Mouse (Mus musculus): ENCODE results near the gene A3galt2. TPM values are rescaled to one million over a fixed set of nuclear protein-coding genes. Genes with fewer than 3 reads are reported as not detected.
A peak's percentile ranks its signal among the peaks of the same experiment; 100 is the strongest.

Gene A3galt2
- 0.16 and 0.35 TPM in 2 replicates for polyA plus RNA-seq (2014; fragmentation: Nextera tagmentation; extraction: Ambion mirVana)

DNA sequence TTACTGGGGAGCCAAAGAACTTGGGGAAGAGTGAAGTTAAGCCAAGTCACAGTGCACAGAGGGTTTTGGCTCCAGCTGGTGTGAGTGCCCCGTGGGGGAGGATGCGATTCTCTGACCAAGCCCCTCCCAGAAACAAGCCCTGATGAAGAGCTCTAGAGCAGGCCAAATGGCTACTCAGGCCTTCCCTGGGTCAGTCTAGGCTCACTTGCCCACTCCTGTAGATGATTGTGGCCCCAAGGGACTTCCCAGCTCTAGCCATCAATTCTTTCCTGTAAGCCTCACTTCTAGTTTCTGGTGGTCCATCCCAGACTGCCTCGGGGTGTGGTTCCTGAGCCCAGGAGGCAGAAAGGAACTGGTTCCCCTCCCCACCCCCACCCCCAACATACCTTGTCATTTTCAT, at the start of gene A3galt2:
Gene A3galt2 (plus strand): TSS at position 301 of the 400 bp plus-strand sequence.
- Histone ChIP-seq H3K9me3 (ENCODE audit: control insufficient read depth, low read length) (no peaks in the 10 kb centered on the region), H3K4me1 (replicated peaks; ENCODE audit: control insufficient read depth, insufficient read depth, low read length) (no peaks in the 10 kb centered on the region), H3K9ac (ENCODE audit: low read length) (no peak within 1 kb of the TSS), H3K4me3 (ENCODE audit: low read depth, low read length) (no peak within 1 kb of the TSS), H3K4me2 (ENCODE audit: low read length) (no peak within 1 kb of the TSS), H3K36me3 (ENCODE audit: control insufficient read depth, insufficient read depth, low read length) (peaks cover 49% of the 10 kb centered on the region), H3K27ac (ENCODE audit: low read depth) (no peak within 1 kb of the TSS), H3K27me3 (replicated peaks; ENCODE audit: control insufficient read depth, insufficient read depth, low read length) (no peaks in the 10 kb centered on the region)
- 70% methylated on average over 3 of the region's 3 CpGs for WGBS
- ATAC-seq (replicated peaks; ENCODE audit: low FRiP score, low TSS enrichment, low read depth) (no peak), DNase-seq (ENCODE audit: low spot score) (no peak)

GRCm38 (mm10) chr4:128706626-128707025, 48.5 kb upstream of the A3galt2 start:
- H3K36me3 ChIP-seq (ENCODE audit: control insufficient read depth, insufficient read depth, low read length), result 0 out of 2 replicates have a peak, but pooled peaks cover 3% of the 10 kb centered on the region
- no peak overlapping the region for H3K27ac ChIP-seq (ENCODE audit: low read depth)
- H3K4me3 ChIP-seq (ENCODE audit: low read depth, low read length), result no peak overlapping the region
- H3K27me3 ChIP-seq (replicated peaks; ENCODE audit: control insufficient read depth, insufficient read depth, low read length), result no peaks in the 10 kb centered on the region
- no peak overlapping the region for H3K9ac ChIP-seq (ENCODE audit: low read length)
- ATAC-seq (replicated peaks; ENCODE audit: low FRiP score, low TSS enrichment, low read depth) (no peak), DNase-seq (ENCODE audit: low spot score) (no peak)
- H3K4me2 ChIP-seq (ENCODE audit: low read length), result no peak overlapping the region; the same call in 1 of the 2 replicates
- 7% methylated on average over 9 of the region's 9 CpGs for WGBS
- H3K9me3 ChIP-seq (ENCODE audit: control insufficient read depth, low read length), result no peaks in the 10 kb centered on the region
- peaks cover under 1% of the 10 kb centered on the region for H3K4me1 ChIP-seq (replicated peaks; ENCODE audit: control insufficient read depth, insufficient read depth, low read length)

DNA sequence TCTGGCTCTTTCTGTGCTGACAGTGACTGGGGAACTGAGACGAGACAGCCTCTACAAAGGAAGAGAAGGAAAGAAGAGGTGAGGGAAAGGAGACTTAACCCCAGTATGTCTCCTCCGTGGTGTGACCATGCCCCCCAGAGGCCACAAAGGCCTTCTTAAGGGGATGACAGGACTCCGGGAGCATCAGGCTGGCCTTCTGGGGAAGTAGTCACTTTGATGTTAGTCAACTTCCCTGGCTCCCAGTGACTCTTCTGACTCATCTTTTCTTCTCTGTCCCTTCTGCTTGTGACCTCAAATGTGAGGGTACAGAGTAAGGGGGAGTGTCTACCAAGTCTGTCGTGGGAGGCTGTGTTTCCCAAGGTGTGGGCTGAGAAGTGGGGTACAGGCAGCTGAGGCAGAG, 47.8 kb upstream of the A3galt2 start:
- WGBS, result 60% methylated on average over 4 of the region's 4 CpGs
- H3K4me1 ChIP-seq (replicated peaks; ENCODE audit: control insufficient read depth, insufficient read depth, low read length), result peaks cover 9% of the 10 kb centered on the region
- ATAC-seq (replicated peaks; ENCODE audit: low FRiP score, low TSS enrichment, low read depth) (no peak), DNase-seq (ENCODE audit: low spot score) (no peak)
- no peak overlapping the region for H3K4me2 ChIP-seq (ENCODE audit: low read length)
- 0 out of 2 replicates have a peak, but pooled peaks cover 3% of the 10 kb centered on the region for H3K36me3 ChIP-seq (ENCODE audit: control insufficient read depth, insufficient read depth, low read length)
- H3K9ac ChIP-seq (ENCODE audit: low read length), result no peak overlapping the region
- no peaks in the 10 kb centered on the region for H3K9me3 ChIP-seq (ENCODE audit: control insufficient read depth, low read length)
- no peak overlapping the region for H3K27ac ChIP-seq (ENCODE audit: low read depth)
- H3K27me3 ChIP-seq (replicated peaks; ENCODE audit: control insufficient read depth, insufficient read depth, low read length), result no peaks in the 10 kb centered on the region
- H3K4me3 ChIP-seq (ENCODE audit: low read depth, low read length), result no peak overlapping the region

- 85% methylated on average over 15 of the region's 15 CpGs for WGBS
- ATAC-seq (replicated peaks; ENCODE audit: low FRiP score, low TSS enrichment, low read depth) (no peak), DNase-seq (ENCODE audit: low spot score) (no peak)
- Histone ChIP-seq H3K4me3 (ENCODE audit: low read depth, low read length) (no peak overlapping the region), H3K4me1 (replicated peaks; ENCODE audit: control insufficient read depth, insufficient read depth, low read length) (peaks cover 9% of the 10 kb centered on the region), H3K4me2 (ENCODE audit: low read length) (no peak overlapping the region), H3K27me3 (replicated peaks; ENCODE audit: control insufficient read depth, insufficient read depth, low read length) (no peaks in the 10 kb centered on the region), H3K9ac (ENCODE audit: low read length) (no peak overlapping the region), H3K36me3 (ENCODE audit: control insufficient read depth, insufficient read depth, low read length) (0 out of 2 replicates have a peak, but pooled peaks cover 3% of the 10 kb centered on the region), H3K27ac (ENCODE audit: low read depth) (no peak overlapping the region), H3K9me3 (ENCODE audit: control insufficient read depth, low read length) (no peaks in the 10 kb centered on the region)
These were observed 45.9 kb upstream of the A3galt2 start for GRCm38 (mm10) chr4:128709061-128709780.

DNA sequence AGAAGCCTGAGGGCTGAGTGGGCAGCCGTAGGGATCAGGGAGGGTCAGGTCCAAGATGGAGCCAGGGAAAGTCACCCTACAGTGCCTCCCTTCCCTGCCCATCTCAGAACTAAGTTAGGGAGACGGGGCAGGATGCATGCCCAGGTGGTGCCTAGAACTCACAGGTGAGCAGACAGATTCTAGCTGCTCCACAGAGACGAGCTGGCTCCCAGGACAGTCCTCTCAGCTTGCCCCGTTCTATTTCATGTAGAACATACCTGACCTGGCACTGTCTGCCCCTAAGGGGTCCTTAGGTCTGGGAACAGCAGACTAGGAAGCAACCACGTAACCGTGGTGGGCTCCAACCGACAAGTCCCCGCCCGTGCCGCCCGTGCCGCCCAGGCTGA, 45.4 kb upstream of the A3galt2 start:
- no peak overlapping the region for H3K4me3 ChIP-seq (ENCODE audit: low read depth, low read length)
- H3K9me3 ChIP-seq (ENCODE audit: control insufficient read depth, low read length), result no peaks in the 10 kb centered on the region
- DNase-seq (ENCODE audit: low spot score) (no peak), ATAC-seq (replicated peaks; ENCODE audit: low FRiP score, low TSS enrichment, low read depth) (no peak)
- H3K4me2 ChIP-seq (ENCODE audit: low read length), result no peak overlapping the region
- H3K27ac ChIP-seq (ENCODE audit: low read depth), result no peak overlapping the region
- 96% methylated on average over 12 of the region's 12 CpGs for WGBS
- H3K36me3 ChIP-seq (ENCODE audit: control insufficient read depth, insufficient read depth, low read length), result 0 out of 2 replicates have a peak, but pooled peaks cover 3% of the 10 kb centered on the region
- peaks cover 9% of the 10 kb centered on the region for H3K4me1 ChIP-seq (replicated peaks; ENCODE audit: control insufficient read depth, insufficient read depth, low read length)
- H3K27me3 ChIP-seq (replicated peaks; ENCODE audit: control insufficient read depth, insufficient read depth, low read length), result no peaks in the 10 kb centered on the region
- no peak overlapping the region for H3K9ac ChIP-seq (ENCODE audit: low read length)

GRCm38 (mm10) chr4:128710286-128710685, 44.9 kb upstream of the A3galt2 start:
- ATAC-seq (replicated peaks; ENCODE audit: low FRiP score, low TSS enrichment, low read depth) (no peak), DNase-seq (ENCODE audit: low spot score) (no peak)
- Histone ChIP-seq H3K27ac (ENCODE audit: low read depth) (no peak overlapping the region), H3K9me3 (ENCODE audit: control insufficient read depth, low read length) (no peaks in the 10 kb centered on the region), H3K27me3 (replicated peaks; ENCODE audit: control insufficient read depth, insufficient read depth, low read length) (no peaks in the 10 kb centered on the region), H3K36me3 (ENCODE audit: control insufficient read depth, insufficient read depth, low read length) (0 out of 2 replicates have a peak, but pooled peaks cover 3% of the 10 kb centered on the region), H3K4me1 (replicated peaks; ENCODE audit: control insufficient read depth, insufficient read depth, low read length) (peaks cover 14% of the 10 kb centered on the region), H3K4me3 (ENCODE audit: low read depth, low read length) (no peak overlapping the region), H3K9ac (ENCODE audit: low read length) (no peak overlapping the region), H3K4me2 (ENCODE audit: low read length) (no peak overlapping the region)
- WGBS, result 88% methylated on average over 6 of the region's 6 CpGs

- no peak overlapping the region for H3K27ac ChIP-seq (ENCODE audit: low read depth)
- H3K36me3 ChIP-seq (ENCODE audit: control insufficient read depth, insufficient read depth, low read length), result 0 out of 2 replicates have a peak, but pooled peaks cover 3% of the 10 kb centered on the region
- DNase-seq (ENCODE audit: low spot score) (no peak), ATAC-seq (replicated peaks; ENCODE audit: low FRiP score, low TSS enrichment, low read depth) (no peak)
- peaks cover 19% of the 10 kb centered on the region for H3K4me1 ChIP-seq (replicated peaks; ENCODE audit: control insufficient read depth, insufficient read depth, low read length)
- no peaks in the 10 kb centered on the region for H3K9me3 ChIP-seq (ENCODE audit: control insufficient read depth, low read length)
- H3K9ac ChIP-seq (ENCODE audit: low read length), result no peak overlapping the region
- 77% methylated on average over 9 of the region's 9 CpGs for WGBS
- H3K27me3 ChIP-seq (replicated peaks; ENCODE audit: control insufficient read depth, insufficient read depth, low read length), result no peaks in the 10 kb centered on the region
- no peak overlapping the region for H3K4me3 ChIP-seq (ENCODE audit: low read depth, low read length)
- no peak overlapping the region for H3K4me2 ChIP-seq (ENCODE audit: low read length)
These were observed 44.4 kb upstream of the A3galt2 start for GRCm38 (mm10) chr4:128710800-128711199.

- H3K27me3 ChIP-seq (replicated peaks; ENCODE audit: control insufficient read depth, insufficient read depth, low read length), result no peaks in the 10 kb centered on the region
- 7% methylated on average over 24 of the region's 24 CpGs for WGBS
- H3K9ac ChIP-seq (ENCODE audit: low read length), result peak overlapping the region; percentile 27
- no peaks in the 10 kb centered on the region for H3K9me3 ChIP-seq (ENCODE audit: control insufficient read depth, low read length)
- 0 out of 2 replicates have a peak, but pooled peaks cover 3% of the 10 kb centered on the region for H3K36me3 ChIP-seq (ENCODE audit: control insufficient read depth, insufficient read depth, low read length)
- ATAC-seq (replicated peaks; ENCODE audit: low FRiP score, low TSS enrichment, low read depth), result peak; percentile 72
- peak overlapping the region; percentile 25; the same call in 1 of the 2 replicates for H3K4me3 ChIP-seq (ENCODE audit: low read depth, low read length)
- H3K27ac ChIP-seq (ENCODE audit: low read depth), result no peak overlapping the region
- DNase-seq (ENCODE audit: low spot score), result peak; percentile 95
- peaks cover 26% of the 10 kb centered on the region for H3K4me1 ChIP-seq (replicated peaks; ENCODE audit: control insufficient read depth, insufficient read depth, low read length)
- peak overlapping the region; percentile 56 for H3K4me2 ChIP-seq (ENCODE audit: low read length)
These were observed 43.6 kb upstream of the A3galt2 start for GRCm38 (mm10) chr4:128711455-128712135.
